Mouse (Mus musculus) olfactory bulb, adult 2 months (tissue): ENCODE results near the gene A930033H14Rik.

ENCODE experiments used
- CTCF ChIP-seq: fragments of 200-500 bp; IDR thresholded peaks from 2 replicates; pipeline ENCODE4 v1.5.1; 2012; ENCODE audit warnings: low read depth, mild to moderate bottlenecking, low read length, moderate library complexity; ENCODE audit not compliant: insufficient read depth
- POLR2A ChIP-seq: fragments of 200-500 bp; IDR thresholded peaks from 2 replicates; pipeline ENCODE4 v1.6.1; 2012; ENCODE audit warnings: mild to moderate bottlenecking, low read depth, low read length, moderate library complexity; ENCODE audit not compliant: insufficient read depth

DNA sequence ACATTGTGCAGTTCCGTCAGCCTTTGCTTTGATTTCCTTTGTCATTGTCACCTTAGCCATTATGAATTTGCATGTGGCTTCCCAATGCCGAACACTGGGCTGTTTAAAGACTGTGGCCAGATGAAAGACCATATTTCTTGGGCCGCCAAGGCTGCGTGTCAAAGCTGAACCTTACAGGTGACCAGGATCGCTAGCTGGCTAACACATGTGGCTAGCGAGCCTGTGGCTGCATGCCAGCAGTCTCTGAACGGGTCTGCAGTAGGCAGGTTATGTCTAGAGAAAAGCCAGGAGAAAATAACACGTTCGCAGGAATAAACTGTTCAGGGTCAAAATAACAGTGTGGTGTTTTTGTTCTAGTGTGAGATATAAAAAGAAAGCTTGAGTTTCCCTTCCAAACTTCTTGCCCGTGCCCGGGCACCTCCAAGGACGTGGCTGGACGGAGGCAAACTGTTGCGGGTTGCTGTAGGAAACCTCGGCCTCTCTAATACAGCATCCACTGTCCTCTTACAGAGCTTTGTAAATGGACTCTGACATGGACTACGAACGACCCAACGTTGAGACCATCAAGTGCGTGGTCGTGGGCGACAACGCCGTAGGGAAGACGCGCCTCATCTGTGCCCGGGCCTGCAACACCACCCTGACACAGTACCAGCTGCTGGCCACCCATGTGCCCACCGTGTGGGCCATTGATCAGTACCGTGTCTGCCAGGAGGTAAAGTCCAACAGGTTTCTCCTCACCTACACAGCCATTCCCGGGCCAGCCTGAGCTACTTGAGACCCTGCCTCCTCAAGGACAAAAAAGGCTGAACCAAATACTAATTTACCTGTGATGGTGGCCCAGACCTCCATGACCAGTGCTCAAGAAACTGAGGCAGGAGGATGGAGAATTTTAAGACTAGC is 35.6 kb upstream of the A930033H14Rik start:
- TF ChIP-seq CTCF, result no peak
- TF ChIP-seq POLR2A, result no peak
